Mouse (Mus musculus): ENCODE results near the gene BC049715. TPM values are rescaled to one million over a fixed set of nuclear protein-coding genes. Genes with fewer than 3 reads are reported as not detected.

Gene BC049715
- total RNA-seq, 4 experiments from 2014 or later = 0.51 to 1.3 (median 0.97) TPM

Small RNA genes within 50 kb of the gene (microRNA-seq; reads per million reads assigned to microRNA genes)
- 0 reads per million in 2 experiments for gene Gm44364

Other genes with a start within 250 kb of the BC049715 start
- 10 to 100 TPM in 3 of 4 experiments, 1 to 10 TPM in 1; 7.6 to 20.9 (median 15.8) TPM for gene Plbd1, start 165.7 kb upstream of the BC049715 start, total RNA-seq (2022)
- gene Gucy2c, start 45.9 kb upstream of the BC049715 start, total RNA-seq (2022) = under 1 TPM in 1 of 4 experiments, not detected in 3; 0.09 TPM
- 10 to 100 TPM; 11.5 to 15.1 (median 12.4) TPM for gene Hist4h4, start 23.2 kb upstream of the BC049715 start, total RNA-seq (2022)
- 100 to 1,000 TPM in 3 of 4 experiments, 10 to 100 TPM in 1; 81.8 to 292 (median 145) TPM for gene H2afj, start 19.4 kb upstream of the BC049715 start, total RNA-seq (2022)
- gene Wbp11, start 607 bp downstream of the BC049715 start, total RNA-seq (2022) = 100 to 1,000 TPM in 1 of 4 experiments, 10 to 100 TPM in 3; 75.0 to 108 (median 79.2) TPM
- gene Smco3, start 7.8 kb downstream of the BC049715 start, total RNA-seq (2022) = under 1 TPM in 2 of 4 experiments, not detected in 2; 0.23 to 0.28 TPM
- gene Art4, start 30.1 kb downstream of the BC049715 start, total RNA-seq (2022) = 1 to 10 TPM; 5.3 to 7.9 (median 7.2) TPM
- 100 to 1,000 TPM; 174 to 284 (median 210) TPM for gene Mgp, start 48.2 kb downstream of the BC049715 start, total RNA-seq (2022)
- gene Erp27, start 94.6 kb downstream of the BC049715 start, total RNA-seq (2022) = under 1 TPM in 1 of 4 experiments, not detected in 3; 0.28 TPM
- gene Pde6h, start 96.2 kb downstream of the BC049715 start, total RNA-seq (2022) = under 1 TPM in 1 of 4 experiments, not detected in 3; 0.14 TPM
- 10 to 100 TPM; 20.7 to 30.5 (median 28.0) TPM for gene Arhgdib, start 114.3 kb downstream of the BC049715 start, total RNA-seq (2022)